Mouse (Mus musculus) heart, adult 18-20 months (tissue): ENCODE measurements around the gene I0C0044D17Rik. TPM values are rescaled to one million over a fixed set of nuclear protein-coding genes. Genes with fewer than 3 reads are reported as not detected.

Experiments used
- DNase-seq, 2 experiments: peaks; one replicate each; pipeline ENCODE4 v3.0.0; 2021 to 2022; ENCODE audit warnings: mixed read lengths in 1 of 2
- total RNA-seq, 2 experiments: library from RNA; stranded (reverse); gene quantifications; 2 replicates each; pipeline ENCODE4 v1.2.3; 2021

Gene I0C0044D17Rik
- total RNA-seq, 2 experiments from 2014 or later, result not detected

DNA sequence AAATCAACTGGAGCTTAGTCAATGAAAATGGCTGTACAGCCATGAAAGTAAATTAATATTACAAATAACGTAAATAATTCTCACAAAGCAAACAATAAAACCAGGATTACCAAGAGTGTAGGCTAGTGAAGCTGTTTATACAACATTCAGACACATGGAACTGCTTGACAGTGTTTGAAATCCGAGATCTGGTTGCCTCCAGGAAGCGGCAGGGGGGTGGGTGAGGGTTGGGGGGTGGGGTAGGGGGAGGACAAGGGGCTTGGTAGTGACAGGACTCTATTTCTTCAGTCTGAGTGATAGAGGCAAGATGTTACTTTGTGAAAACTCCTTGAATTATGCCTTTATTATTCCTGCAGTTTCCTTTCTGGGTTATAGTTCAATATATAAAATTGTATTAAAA lies 3.1 kb upstream of the I0C0044D17Rik start:
- DNase-seq, result no peak

GRCm38 (mm10) chr4:98823047-98823446 lies 593 bp downstream of the I0C0044D17Rik start:
- no peak for DNase-seq

DNA sequence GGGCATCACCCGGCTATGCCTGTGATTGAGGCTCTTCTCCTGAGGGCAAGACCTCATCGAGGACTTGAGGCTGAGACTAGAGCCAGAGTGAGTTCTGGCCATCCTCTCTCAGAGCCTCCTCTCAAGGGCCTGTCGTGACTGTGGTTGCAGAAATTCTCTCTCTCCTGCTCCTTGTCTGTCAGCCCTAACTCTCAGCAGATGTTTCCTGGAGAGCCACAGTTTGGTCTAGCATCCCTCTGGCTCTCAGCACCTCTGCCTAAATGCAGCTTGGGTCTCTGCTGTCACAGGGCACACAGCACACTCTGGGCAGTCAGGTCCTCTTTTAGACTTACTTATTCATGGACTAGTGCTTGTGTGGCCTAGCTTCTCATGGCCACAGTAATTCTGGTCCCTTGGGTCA lies 1.2 kb downstream of the I0C0044D17Rik start:
- DNase-seq, result no peak

GRCm38 (mm10) chr4:98819216-98819755 lies 4.4 kb downstream of the I0C0044D17Rik start:
- DNase-seq, result no peak

- peak; percentile 58 to 64 for DNase-seq
These were observed 6.3 kb downstream of the I0C0044D17Rik start, which contains the start of gene Kank4 for GRCm38 (mm10) chr4:98817184-98817911. Gene Kank4, minus strand, starts transcription at chr4:98817537.

DNA sequence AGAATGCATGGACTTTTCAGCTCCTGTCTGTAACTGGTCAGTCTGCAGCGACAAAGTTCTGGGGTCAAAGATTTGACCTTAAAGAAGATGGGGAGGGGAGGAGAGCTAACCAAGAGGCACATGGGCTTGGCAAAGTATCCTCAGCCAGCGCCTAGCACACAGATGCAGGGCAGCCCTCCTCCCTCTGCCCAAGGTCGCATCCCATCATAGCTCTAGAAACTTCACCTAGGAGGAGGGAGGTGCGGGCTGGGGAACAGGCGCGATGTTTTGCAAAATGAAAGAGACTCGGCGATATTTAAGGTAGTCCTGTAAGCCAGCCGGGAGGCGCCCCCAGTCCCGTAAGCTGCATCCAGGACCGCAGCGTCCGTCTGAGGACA lies 6.8 kb downstream of the I0C0044D17Rik start:
- no peak for DNase-seq

GRCm38 (mm10) chr4:98806306-98806705 lies 17.3 kb downstream of the I0C0044D17Rik start:
- DNase-seq, result no peak

DNA sequence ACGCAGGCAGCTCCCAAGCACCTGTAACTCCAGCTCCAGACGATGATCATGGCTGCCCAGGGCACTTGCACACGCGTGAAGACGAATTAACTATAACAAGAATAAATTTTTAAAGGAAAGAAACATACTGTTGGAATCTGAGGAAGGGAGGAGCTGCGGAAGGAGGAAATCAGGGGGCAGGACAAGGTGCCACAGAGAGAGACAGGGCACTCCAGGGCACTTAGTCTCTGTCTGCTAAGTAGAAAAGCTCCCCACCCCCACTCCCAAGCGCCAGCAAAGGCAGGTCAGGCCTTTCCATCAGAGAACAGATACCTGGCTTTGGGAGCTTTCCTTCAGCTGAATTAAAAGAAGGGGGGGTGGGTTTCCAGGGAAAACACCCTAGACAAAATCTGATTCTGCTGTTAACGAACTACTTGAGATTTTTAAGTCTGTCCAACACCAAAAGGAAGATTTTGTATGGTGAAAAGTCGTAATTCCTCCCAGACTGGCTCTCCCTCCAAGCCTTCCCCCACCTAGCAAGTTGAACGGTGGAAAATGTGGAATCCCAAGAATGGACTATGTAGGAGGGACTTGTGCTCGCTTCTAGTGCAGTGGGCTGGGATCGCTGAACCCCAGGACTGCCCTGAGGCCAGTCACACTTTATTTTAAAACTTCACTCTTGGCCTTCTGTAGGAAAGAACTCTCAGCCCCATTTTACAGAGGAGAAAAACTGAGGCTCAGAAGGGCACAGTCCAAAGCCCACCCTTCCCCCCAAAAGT lies 18.2 kb downstream of the I0C0044D17Rik start:
- DNase-seq, result no peak

DNA sequence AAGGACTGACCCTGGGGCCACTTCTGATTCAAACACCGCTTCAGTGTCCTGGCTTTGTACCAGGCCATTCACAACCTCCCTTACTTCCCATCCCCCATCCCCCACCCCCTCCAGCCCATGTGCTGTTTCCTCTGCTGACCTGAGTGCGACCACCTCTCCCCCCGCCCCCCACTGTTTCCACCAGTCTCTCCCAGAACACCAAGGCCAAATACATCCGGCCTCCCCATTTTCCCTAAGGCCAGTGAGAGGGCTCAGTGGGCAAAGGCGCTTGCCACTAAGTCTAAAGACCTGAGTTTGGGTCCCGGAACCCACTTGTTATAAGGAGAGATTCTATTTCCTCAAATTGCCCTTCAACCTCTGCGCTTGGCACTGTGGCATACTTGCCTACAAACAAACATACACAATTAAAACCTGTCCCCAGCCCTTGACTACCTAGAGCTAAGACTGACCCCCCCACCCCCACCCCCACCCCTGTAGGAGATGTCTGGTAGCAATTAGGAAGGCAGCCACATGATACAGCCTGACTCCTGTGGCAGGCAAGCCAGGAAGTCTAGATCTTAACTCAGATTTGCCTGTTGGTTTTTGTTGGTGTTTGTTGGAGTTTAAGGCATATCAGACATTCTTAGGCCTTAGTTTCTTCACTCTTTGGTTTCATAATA lies 19.0 kb downstream of the I0C0044D17Rik start:
- no peak for DNase-seq

DNA sequence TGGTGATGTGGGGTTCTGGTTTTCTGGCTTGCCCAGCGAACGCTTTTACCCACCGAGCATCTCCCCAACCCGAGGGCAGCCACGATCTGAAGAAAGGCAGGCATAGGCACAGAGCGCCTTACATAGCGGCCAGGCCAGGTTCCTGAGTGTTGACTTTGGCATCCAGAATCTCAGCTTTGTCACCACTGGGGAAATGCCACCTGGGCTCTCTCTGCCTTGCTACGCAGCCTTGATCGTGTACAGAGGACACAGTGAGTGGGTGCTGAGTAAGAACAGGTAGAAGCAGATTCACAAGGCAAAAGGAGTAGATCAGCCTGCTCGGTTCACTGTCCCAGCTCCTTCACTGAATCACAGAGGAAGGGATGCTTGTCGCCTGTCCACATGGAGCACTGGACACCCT lies 21.9 kb downstream of the I0C0044D17Rik start:
- DNase-seq, result no peak

DNA sequence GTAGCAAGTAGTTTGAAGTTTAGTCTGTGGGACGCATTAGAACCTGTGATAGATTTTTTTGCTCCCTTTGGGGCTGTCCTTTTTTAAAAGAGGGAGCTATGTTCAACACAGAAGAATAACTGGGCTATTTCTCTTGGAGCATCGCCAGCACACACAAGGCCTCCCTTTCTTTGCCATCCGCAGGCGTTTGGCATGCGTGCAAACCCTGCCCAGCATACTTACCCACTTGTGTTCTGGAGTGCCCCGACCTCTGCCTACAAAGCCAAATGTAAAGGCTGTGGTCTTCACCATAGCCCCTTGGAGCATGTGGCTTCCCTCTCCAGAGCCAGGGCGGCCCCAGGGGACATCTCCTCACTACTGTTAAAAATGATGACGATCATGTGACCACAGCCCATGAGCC lies 22.8 kb downstream of the I0C0044D17Rik start:
- peak in 1 of 2 experiments; percentile 4 for DNase-seq

DNA sequence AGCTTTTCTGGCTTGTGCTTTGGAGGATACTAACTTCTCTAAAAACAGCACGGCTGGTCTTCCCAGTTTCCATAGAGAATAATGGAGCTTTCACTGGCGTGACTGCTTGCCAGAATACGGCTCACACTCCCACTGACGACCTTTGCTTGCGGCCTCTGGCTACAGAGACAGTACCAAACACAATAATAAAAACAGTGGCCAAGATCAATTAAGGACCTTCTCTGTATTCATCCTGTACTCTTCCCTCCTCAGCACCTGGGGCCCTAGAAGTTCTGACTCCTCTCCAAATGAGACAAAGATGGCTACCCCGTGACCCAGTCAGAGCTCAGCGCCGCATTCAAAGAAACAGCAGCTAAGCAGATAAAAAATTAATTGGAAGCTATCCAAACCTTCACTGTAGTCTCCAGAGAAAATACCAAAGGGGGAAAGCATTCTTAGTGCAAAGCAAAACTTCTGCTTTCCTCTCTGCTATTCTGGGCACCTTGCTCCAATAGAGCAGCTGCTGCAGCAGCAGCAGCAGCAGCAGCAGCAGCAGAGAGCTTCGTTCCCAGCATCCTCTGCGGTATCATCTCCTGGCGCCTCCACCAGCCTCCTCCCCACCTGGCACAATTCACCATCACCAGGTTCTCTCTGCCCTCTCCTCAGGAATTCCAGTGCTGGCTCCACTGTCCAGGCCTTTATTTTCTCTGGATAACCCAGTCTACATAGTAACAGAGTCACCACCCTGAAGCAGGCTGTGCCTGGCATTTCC lies 26.9 kb downstream of the I0C0044D17Rik start:
- DNase-seq, result peak; percentile 28 to 43

GRCm38 (mm10) chr4:98795241-98795640 lies 28.4 kb downstream of the I0C0044D17Rik start:
- no peak for DNase-seq

DNA sequence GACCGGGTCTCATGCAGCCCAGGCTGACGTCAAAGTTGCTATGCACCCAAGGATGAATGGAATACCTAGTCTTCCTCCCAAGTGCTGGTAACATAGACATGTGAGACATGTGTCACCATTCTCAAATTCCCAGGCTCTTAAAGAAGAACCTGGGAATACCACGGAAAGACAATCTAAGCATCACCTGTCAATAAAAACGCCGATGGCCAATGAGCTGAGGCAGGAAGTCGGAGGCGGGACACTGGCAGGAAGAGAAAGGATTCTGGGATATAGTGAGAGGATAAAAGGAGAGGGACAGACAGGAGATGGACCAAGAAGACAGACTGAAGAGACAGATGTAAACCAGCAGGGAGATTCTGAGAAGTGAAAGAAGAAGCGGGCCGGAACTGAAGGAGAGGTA lies 30.2 kb downstream of the I0C0044D17Rik start:
- DNase-seq, result no peak

DNA sequence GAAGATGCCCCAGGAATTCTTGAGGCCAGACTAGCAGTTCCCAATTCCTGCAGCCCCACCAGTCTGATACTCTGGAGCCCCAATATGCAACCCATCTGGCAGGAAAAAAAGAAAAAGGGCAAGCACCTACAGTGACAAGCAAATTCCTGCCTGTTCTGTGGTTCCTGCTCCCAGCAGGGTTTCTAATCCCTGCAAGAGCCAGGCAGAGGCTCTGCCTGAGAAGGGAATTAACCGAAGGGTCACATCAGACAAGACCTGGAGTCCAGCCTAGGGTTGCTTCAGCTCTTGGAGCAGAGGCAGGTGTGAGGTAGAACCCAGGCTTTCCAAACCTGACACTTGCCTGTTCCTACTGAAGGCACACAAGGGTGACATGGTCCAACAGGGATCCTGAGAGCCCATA lies 32.9 kb downstream of the I0C0044D17Rik start:
- DNase-seq, result no peak

GRCm38 (mm10) chr4:98789861-98790311 lies 33.8 kb downstream of the I0C0044D17Rik start:
- DNase-seq, result peak in 1 of 2 experiments; percentile 20

DNA sequence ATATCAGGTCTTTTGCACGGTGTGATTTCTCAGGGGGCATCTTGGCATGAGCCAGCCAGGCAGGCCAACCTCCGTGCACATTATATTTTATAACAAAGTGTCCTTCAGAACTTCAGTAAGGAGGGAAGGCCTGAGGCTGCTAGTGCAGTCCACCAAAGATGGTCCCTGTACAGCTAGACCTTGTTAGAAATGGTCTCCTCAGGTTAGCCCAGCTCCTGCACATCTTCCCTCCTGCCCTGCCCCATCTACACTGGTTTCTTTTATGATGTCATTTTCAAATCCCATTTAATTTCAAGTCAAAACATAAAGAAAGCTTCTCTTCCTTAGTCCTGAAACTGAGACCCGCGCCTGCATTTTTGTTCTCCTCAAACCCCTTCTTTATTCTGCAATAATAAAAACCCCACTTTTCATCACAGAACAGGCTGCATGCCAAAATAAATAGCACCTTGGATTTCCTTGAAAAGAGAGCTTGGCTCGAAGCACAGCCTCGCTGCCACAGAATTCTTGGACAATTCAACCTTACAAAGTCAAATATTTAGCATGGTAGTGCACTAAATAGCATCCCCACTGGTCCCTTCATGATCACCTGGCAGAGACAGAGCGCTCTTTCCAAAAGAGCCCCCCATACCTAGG lies 34.4 kb downstream of the I0C0044D17Rik start:
- no peak for DNase-seq

GRCm38 (mm10) chr4:98786281-98786680 lies 37.4 kb downstream of the I0C0044D17Rik start:
- no peak for DNase-seq

- no peak for DNase-seq
These were observed 37.8 kb downstream of the I0C0044D17Rik start for GRCm38 (mm10) chr4:98785851-98786250.

DNA sequence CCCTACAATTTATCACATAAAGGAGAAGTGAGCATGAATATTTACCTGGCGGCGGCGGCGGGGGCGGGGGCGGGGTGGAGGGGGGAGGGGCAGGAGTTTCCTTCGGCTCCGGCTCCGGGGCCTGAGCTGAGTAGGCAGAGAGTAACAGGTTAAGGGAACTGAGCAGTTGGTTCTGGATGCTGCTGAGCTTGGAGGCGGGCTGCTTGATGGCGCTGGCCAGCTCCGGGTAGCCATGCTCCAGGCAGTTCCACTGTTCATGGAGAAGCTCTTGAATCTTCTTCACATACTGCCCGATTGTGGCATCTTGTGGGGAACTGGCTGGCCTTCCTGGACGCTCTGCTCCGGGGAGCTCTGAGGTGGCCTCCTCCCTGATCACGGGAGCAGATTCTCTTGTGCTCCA lies 45.4 kb downstream of the I0C0044D17Rik start:
- no peak for DNase-seq

DNA sequence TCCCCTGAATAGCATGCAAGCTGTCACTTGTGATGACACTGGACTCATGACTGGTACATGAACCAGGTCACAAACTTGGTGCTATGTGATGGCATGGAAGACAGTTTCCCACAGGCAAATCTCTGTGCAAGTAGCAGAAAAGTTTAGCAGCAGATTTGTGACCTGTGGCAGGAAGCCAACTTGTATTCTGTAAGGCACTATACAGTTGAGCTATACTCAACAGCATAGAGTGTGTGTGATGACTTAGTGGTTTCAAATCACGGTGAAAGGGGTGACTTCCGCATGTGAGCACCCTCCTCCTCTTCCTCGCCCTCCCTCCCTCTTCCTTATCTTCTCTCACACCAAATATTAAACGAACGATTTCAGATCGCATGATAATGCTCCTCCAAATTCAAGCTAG lies 46.2 kb downstream of the I0C0044D17Rik start:
- DNase-seq, result no peak
